Mouse (Mus musculus): ENCODE measurements around the gene Gm20388. TPM values are rescaled to one million over a fixed set of nuclear protein-coding genes. Genes with fewer than 3 reads are reported as not detected.
"Not testable (repeated sequence)": the region's sequence is repeated elsewhere in the genome, so short reads cannot be mapped to it uniquely, and the experiment has no call there.

Gene Gm20388
- total and polyA plus RNA-seq, 2 experiments from 2014 or later: 51.3 TPM; not detected in 1

- WGBS: 77% methylated on average over 5 of the region's 5 CpGs
- no peak overlapping the region for H3K4me3 ChIP-seq (ENCODE audit: low read depth, low read length)
- H3K27me3 ChIP-seq (ENCODE audit: insufficient read depth, low read length): no peaks in the 10 kb centered on the region
- ATAC-seq (no peak), DNase-seq (no peak)
- H3K36me3 ChIP-seq (ENCODE audit: insufficient read depth): no peaks in the 10 kb centered on the region; the same call in 1 of the 2 replicates
- no peak overlapping the region for H3K4me2 ChIP-seq (ENCODE audit: low read depth)
- H3K27ac ChIP-seq (ENCODE audit: low read depth, low read length): no peak overlapping the region
- no peaks in the 10 kb centered on the region for H3K4me1 ChIP-seq (ENCODE audit: insufficient read depth)
- H3K9me3 ChIP-seq (ENCODE audit: low read length): no peaks in the 10 kb centered on the region
- no peak for TF ChIP-seq CTCF (IDR thresholded peaks at IDR 0.05; ENCODE audit: low read depth)
- H3K9ac ChIP-seq: no peak overlapping the region
Observed at GRCm38 (mm10) chr8:122624653-122625052, 2714.0 kb downstream of the Gm20388 start.

- DNase-seq (no peak), ATAC-seq (no peak)
- H3K27ac ChIP-seq (ENCODE audit: low read depth, low read length): no peak overlapping the region
- no peak overlapping the region for H3K4me2 ChIP-seq (ENCODE audit: low read depth)
- H3K9me3 ChIP-seq (ENCODE audit: low read length): no peaks in the 10 kb centered on the region
- H3K27me3 ChIP-seq (ENCODE audit: insufficient read depth, low read length): no peaks in the 10 kb centered on the region
- no peak for TF ChIP-seq CTCF (IDR thresholded peaks at IDR 0.05; ENCODE audit: low read depth)
- no peaks in the 10 kb centered on the region for H3K4me1 ChIP-seq (ENCODE audit: insufficient read depth)
- no peak overlapping the region for H3K9ac ChIP-seq
- peaks cover 4% of the 10 kb centered on the region for H3K36me3 ChIP-seq (ENCODE audit: insufficient read depth)
- H3K4me3 ChIP-seq (ENCODE audit: low read depth, low read length): no peak overlapping the region
- 85% methylated on average over 9 of the region's 9 CpGs for WGBS
Observed at GRCm38 (mm10) chr8:122625811-122626210, 2715.2 kb downstream of the Gm20388 start.

DNA sequence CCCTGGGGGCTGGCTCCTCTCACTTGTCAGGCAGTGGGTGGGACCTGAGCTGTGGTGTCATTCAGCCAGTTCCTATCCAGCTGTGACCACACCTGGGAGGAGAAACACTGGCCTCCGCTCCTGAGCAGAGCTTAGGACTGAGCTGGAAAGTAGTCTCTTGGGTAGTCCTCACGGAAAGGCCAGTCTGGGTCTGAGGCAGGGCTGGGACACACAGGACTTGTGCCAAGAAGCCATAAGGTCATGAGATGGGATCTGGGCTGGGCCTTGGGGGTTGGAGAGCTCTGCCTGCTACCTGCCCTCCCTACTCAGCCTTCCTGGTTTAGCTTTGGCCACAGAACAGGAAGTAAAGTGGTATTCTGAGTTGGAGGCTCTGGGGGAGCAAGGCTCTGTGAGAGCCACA lies 2716.3 kb downstream of the Gm20388 start:
- H3K27ac ChIP-seq (ENCODE audit: low read depth, low read length): no peak overlapping the region
- no peak overlapping the region for H3K9ac ChIP-seq
- 81% methylated on average over 2 of the region's 2 CpGs for WGBS

DNA sequence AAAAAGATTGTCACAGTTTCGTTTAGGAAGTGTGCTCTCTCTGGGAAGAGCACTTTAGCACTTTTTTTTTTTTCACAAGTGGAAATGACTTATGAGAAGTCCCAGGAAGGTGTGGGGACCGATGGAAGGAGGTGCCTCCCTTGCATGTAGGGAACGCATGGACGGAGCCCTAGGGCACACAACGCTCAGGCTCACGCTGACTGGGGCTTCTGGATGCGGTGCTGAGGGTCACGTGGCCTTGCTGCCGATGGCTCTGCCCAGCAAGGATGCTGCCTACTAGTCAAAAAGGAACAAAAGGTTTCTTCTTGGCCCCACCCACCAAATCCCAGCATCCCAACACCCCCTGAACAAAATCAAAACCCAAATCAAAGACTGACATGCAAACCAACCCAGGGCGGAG lies 2718.7 kb downstream of the Gm20388 start:
- Histone ChIP-seq H3K9ac (no peak overlapping the region), H3K27ac (ENCODE audit: low read depth, low read length) (no peak overlapping the region), H3K4me1 (ENCODE audit: insufficient read depth) (no peaks in the 10 kb centered on the region), H3K27me3 (ENCODE audit: insufficient read depth, low read length) (no peaks in the 10 kb centered on the region), H3K4me3 (ENCODE audit: low read depth, low read length) (no peak overlapping the region), H3K36me3 (ENCODE audit: insufficient read depth) (peaks cover 21% of the 10 kb centered on the region), H3K4me2 (ENCODE audit: low read depth) (no peak overlapping the region), H3K9me3 (ENCODE audit: low read length) (no peaks in the 10 kb centered on the region)
- 28% methylated on average over 10 of the region's 10 CpGs for WGBS
- ATAC-seq (no peak), DNase-seq (no peak)
- TF ChIP-seq CTCF (IDR thresholded peaks at IDR 0.05; ENCODE audit: low read depth): no peak

More for the DNA sequence above, 2716.3 kb downstream of the Gm20388 start:
- Histone ChIP-seq H3K4me1 (ENCODE audit: insufficient read depth) (no peaks in the 10 kb centered on the region), H3K36me3 (ENCODE audit: insufficient read depth) (peaks cover 4% of the 10 kb centered on the region), H3K27me3 (ENCODE audit: insufficient read depth, low read length) (no peaks in the 10 kb centered on the region), H3K4me2 (ENCODE audit: low read depth) (no peak overlapping the region), H3K4me3 (ENCODE audit: low read depth, low read length) (no peak overlapping the region), H3K9me3 (ENCODE audit: low read length) (no peaks in the 10 kb centered on the region)
- TF ChIP-seq CTCF (IDR thresholded peaks at IDR 0.05; ENCODE audit: low read depth): no peak
- DNase-seq: no peak
- ATAC-seq: no peak

DNA sequence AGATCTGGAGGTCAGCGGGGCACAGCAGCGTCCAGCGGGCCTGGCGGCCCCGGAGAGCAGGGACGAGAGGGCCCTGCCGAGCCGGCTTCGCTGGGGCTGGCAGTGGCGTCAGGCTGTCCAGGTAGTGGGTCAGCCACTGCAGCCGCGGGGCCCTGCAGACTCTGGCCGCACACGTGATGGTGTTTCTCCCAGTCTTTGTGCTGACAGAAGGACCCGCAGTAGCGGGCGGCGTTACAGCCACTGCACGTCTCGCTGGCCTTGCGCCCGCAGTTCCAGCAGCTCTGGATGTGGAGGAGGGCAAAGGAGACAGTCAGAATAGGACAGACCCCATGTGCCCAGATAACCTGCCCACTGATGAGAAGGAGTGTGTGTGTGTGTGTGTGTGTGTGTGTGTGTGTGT lies 2720.1 kb downstream of the Gm20388 start:
- H3K9ac ChIP-seq: no peak overlapping the region

DNA sequence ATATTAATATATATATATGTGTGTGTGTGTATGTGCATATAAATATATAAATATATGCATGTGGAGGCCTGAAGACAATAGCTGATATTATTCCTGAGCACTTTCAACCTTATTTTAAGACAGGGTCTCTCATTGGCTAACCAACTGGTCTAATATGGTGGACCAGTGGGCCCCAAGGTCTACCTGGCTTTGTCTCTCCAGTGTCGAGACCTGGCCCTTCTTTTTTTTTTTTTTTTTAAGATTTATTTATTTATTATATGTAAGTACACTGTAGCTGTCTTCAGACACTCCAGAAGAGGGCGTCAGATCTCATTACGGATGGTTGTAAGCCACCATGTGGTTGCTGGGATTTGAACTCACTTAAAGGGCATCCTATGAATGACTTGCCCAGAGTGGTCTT lies 2721.5 kb downstream of the Gm20388 start:
- H3K9me3 ChIP-seq (ENCODE audit: low read length); H3K4me2 ChIP-seq (ENCODE audit: low read depth); H3K4me3 ChIP-seq (ENCODE audit: low read depth, low read length); ATAC-seq; H3K9ac ChIP-seq; H3K27me3 ChIP-seq (ENCODE audit: insufficient read depth, low read length); DNase-seq; H3K4me1 ChIP-seq (ENCODE audit: insufficient read depth); H3K27ac ChIP-seq (ENCODE audit: low read depth, low read length): not testable (repeated sequence)
- 75% methylated on average over 3 of the region's 3 CpGs for WGBS
- peaks cover 28% of the 10 kb centered on the region for H3K36me3 ChIP-seq (ENCODE audit: insufficient read depth)

More for the DNA sequence above, 2720.1 kb downstream of the Gm20388 start:
- ATAC-seq (no peak), DNase-seq (no peak)
- H3K9me3 ChIP-seq (ENCODE audit: low read length): no peaks in the 10 kb centered on the region
- no peak overlapping the region for H3K4me2 ChIP-seq (ENCODE audit: low read depth)
- no peak overlapping the region for H3K4me3 ChIP-seq (ENCODE audit: low read depth, low read length)
- TF ChIP-seq CTCF (IDR thresholded peaks at IDR 0.05; ENCODE audit: low read depth): no peak
- H3K4me1 ChIP-seq (ENCODE audit: insufficient read depth): no peaks in the 10 kb centered on the region
- 55% methylated on average over 22 of the region's 22 CpGs for WGBS
- H3K27ac ChIP-seq (ENCODE audit: low read depth, low read length): no peak overlapping the region
- no peaks in the 10 kb centered on the region for H3K27me3 ChIP-seq (ENCODE audit: insufficient read depth, low read length)
- H3K36me3 ChIP-seq (ENCODE audit: insufficient read depth): peaks cover 28% of the 10 kb centered on the region

GRCm38 (mm10) chr8:122633205-122633604 lies 2722.6 kb downstream of the Gm20388 start:
- WGBS: 88% methylated on average over 14 of the region's 14 CpGs
- H3K9me3 ChIP-seq (ENCODE audit: low read length): no peaks in the 10 kb centered on the region
- DNase-seq: no peak
- H3K4me2 ChIP-seq (ENCODE audit: low read depth): no peak overlapping the region
- H3K36me3 ChIP-seq (ENCODE audit: insufficient read depth): peaks cover 34% of the 10 kb centered on the region
- no peak overlapping the region for H3K27ac ChIP-seq (ENCODE audit: low read depth, low read length)
- no peak for TF ChIP-seq CTCF (IDR thresholded peaks at IDR 0.05; ENCODE audit: low read depth)
- no peak for ATAC-seq
- no peaks in the 10 kb centered on the region for H3K4me1 ChIP-seq (ENCODE audit: insufficient read depth)
- H3K27me3 ChIP-seq (ENCODE audit: insufficient read depth, low read length): no peaks in the 10 kb centered on the region
- H3K9ac ChIP-seq: no peak overlapping the region
- H3K4me3 ChIP-seq (ENCODE audit: low read depth, low read length): no peak overlapping the region

Data from forebrain, postnatal 0 days (tissue).